Mouse (Mus musculus): Measurements from ENCODE around the gene Tsc1. TPM values are rescaled to one million over a fixed set of nuclear protein-coding genes. Genes with fewer than 3 reads are reported as not detected.
A peak's percentile ranks its signal among the peaks of the same experiment; 100 is the strongest.

Tsc1 gene
- polyA plus RNA-seq, 1 experiment from 2014 or later: 17.2 TPM

GRCm38 (mm10) chr2:28620522-28620921, 20.5 kb upstream of the Tsc1 start:
- no peak overlapping the region for H3K4me2 ChIP-seq (ENCODE audit: low read length)
- H3K4me3 ChIP-seq (ENCODE audit: low read depth, low read length): no peak overlapping the region
- 0 out of 2 replicates have a peak, but pooled peaks cover 3% of the 10 kb centered on the region for H3K4me1 ChIP-seq (replicated peaks; ENCODE audit: control insufficient read depth, insufficient read depth, low read length)
- H3K36me3 ChIP-seq (ENCODE audit: control insufficient read depth, insufficient read depth, low read length): no peaks in the 10 kb centered on the region
- WGBS: 72% methylated on average over 10 of the region's 10 CpGs
- no peaks in the 10 kb centered on the region for H3K9me3 ChIP-seq (ENCODE audit: control insufficient read depth, low read length)
- no peak overlapping the region for H3K9ac ChIP-seq (ENCODE audit: low read length)
- no peak overlapping the region for H3K27ac ChIP-seq (ENCODE audit: low read depth)
- ATAC-seq (replicated peaks; ENCODE audit: low FRiP score, low TSS enrichment, low read depth) (no peak), DNase-seq (ENCODE audit: low spot score) (no peak)
- peaks cover 17% of the 10 kb centered on the region for H3K27me3 ChIP-seq (replicated peaks; ENCODE audit: control insufficient read depth, insufficient read depth, low read length)

- Histone ChIP-seq H3K4me3 (ENCODE audit: low read depth, low read length) (no peak overlapping the region), H3K9me3 (ENCODE audit: control insufficient read depth, low read length) (no peaks in the 10 kb centered on the region), H3K27ac (ENCODE audit: low read depth) (no peak overlapping the region), H3K4me1 (replicated peaks; ENCODE audit: control insufficient read depth, insufficient read depth, low read length) (0 out of 2 replicates have a peak, but pooled peaks cover 3% of the 10 kb centered on the region), H3K36me3 (ENCODE audit: control insufficient read depth, insufficient read depth, low read length) (no peaks in the 10 kb centered on the region), H3K4me2 (ENCODE audit: low read length) (no peak overlapping the region), H3K27me3 (replicated peaks; ENCODE audit: control insufficient read depth, insufficient read depth, low read length) (peaks cover 17% of the 10 kb centered on the region), H3K9ac (ENCODE audit: low read length) (no peak overlapping the region)
- DNase-seq (ENCODE audit: low spot score) (no peak), ATAC-seq (replicated peaks; ENCODE audit: low FRiP score, low TSS enrichment, low read depth) (no peak)
- WGBS: 24% methylated on average over 2 of the region's 2 CpGs
Measured at GRCm38 (mm10) chr2:28621111-28621510, 19.9 kb upstream of the Tsc1 start.

GRCm38 (mm10) chr2:28621664-28622171, 19.3 kb upstream of the Tsc1 start, which contains the start of gene Gfi1b:
Gene Gfi1b, minus strand, starts transcription at chr2:28621982.
- ATAC-seq (replicated peaks; ENCODE audit: low FRiP score, low TSS enrichment, low read depth) (no peak), DNase-seq (ENCODE audit: low spot score) (peak; percentile 71)
- no peak within 1 kb of the TSS for H3K4me2 ChIP-seq (ENCODE audit: low read length)
- 0 out of 2 replicates have a peak, but pooled peaks cover 3% of the 10 kb centered on the region for H3K4me1 ChIP-seq (replicated peaks; ENCODE audit: control insufficient read depth, insufficient read depth, low read length)
- H3K9me3 ChIP-seq (ENCODE audit: control insufficient read depth, low read length): no peaks in the 10 kb centered on the region
- H3K27me3 ChIP-seq (replicated peaks; ENCODE audit: control insufficient read depth, insufficient read depth, low read length): peaks cover 17% of the 10 kb centered on the region
- H3K36me3 ChIP-seq (ENCODE audit: control insufficient read depth, insufficient read depth, low read length): no peaks in the 10 kb centered on the region
- WGBS: 7% methylated on average over 16 of the region's 16 CpGs
- H3K9ac ChIP-seq (ENCODE audit: low read length): no peak within 1 kb of the TSS
- no peak within 1 kb of the TSS for H3K27ac ChIP-seq (ENCODE audit: low read depth)
- no peak within 1 kb of the TSS for H3K4me3 ChIP-seq (ENCODE audit: low read depth, low read length)

GRCm38 (mm10) chr2:28622521-28623124, 18.4 kb upstream of the Tsc1 start:
- peaks cover 17% of the 10 kb centered on the region for H3K27me3 ChIP-seq (replicated peaks; ENCODE audit: control insufficient read depth, insufficient read depth, low read length)
- H3K27ac ChIP-seq (ENCODE audit: low read depth): no peak overlapping the region
- H3K4me3 ChIP-seq (ENCODE audit: low read depth, low read length): no peak overlapping the region
- no peak overlapping the region for H3K4me2 ChIP-seq (ENCODE audit: low read length)
- no peaks in the 10 kb centered on the region for H3K9me3 ChIP-seq (ENCODE audit: control insufficient read depth, low read length)
- H3K4me1 ChIP-seq (replicated peaks; ENCODE audit: control insufficient read depth, insufficient read depth, low read length): 0 out of 2 replicates have a peak, but pooled peaks cover 3% of the 10 kb centered on the region
- no peak for DNase-seq (ENCODE audit: low spot score)
- no peaks in the 10 kb centered on the region for H3K36me3 ChIP-seq (ENCODE audit: control insufficient read depth, insufficient read depth, low read length)
- WGBS: 22% methylated on average over 10 of the region's 10 CpGs
- no peak for ATAC-seq (replicated peaks; ENCODE audit: low FRiP score, low TSS enrichment, low read depth)
- H3K9ac ChIP-seq (ENCODE audit: low read length): no peak overlapping the region

GRCm38 (mm10) chr2:28624870-28625269, 16.2 kb upstream of the Tsc1 start:
- H3K36me3 ChIP-seq (ENCODE audit: control insufficient read depth, insufficient read depth, low read length): no peaks in the 10 kb centered on the region
- ATAC-seq (replicated peaks; ENCODE audit: low FRiP score, low TSS enrichment, low read depth): no peak
- H3K9ac ChIP-seq (ENCODE audit: low read length): no peak overlapping the region
- no peaks in the 10 kb centered on the region for H3K9me3 ChIP-seq (ENCODE audit: control insufficient read depth, low read length)
- no peak overlapping the region for H3K4me3 ChIP-seq (ENCODE audit: low read depth, low read length)
- H3K27ac ChIP-seq (ENCODE audit: low read depth): no peak overlapping the region
- WGBS: 87% methylated on average over 3 of the region's 3 CpGs
- H3K4me2 ChIP-seq (ENCODE audit: low read length): no peak overlapping the region
- H3K27me3 ChIP-seq (replicated peaks; ENCODE audit: control insufficient read depth, insufficient read depth, low read length): peaks cover 17% of the 10 kb centered on the region
- no peak for DNase-seq (ENCODE audit: low spot score)
- H3K4me1 ChIP-seq (replicated peaks; ENCODE audit: control insufficient read depth, insufficient read depth, low read length): peaks cover 7% of the 10 kb centered on the region; the same call in 1 of the 2 replicates

GRCm38 (mm10) chr2:28626038-28626437, 15.0 kb upstream of the Tsc1 start:
- DNase-seq (ENCODE audit: low spot score): no peak
- WGBS: 75% methylated on average over 3 of the region's 3 CpGs
- Histone ChIP-seq H3K27me3 (replicated peaks; ENCODE audit: control insufficient read depth, insufficient read depth, low read length) (peaks cover 11% of the 10 kb centered on the region), H3K27ac (ENCODE audit: low read depth) (no peak overlapping the region), H3K9me3 (ENCODE audit: control insufficient read depth, low read length) (no peaks in the 10 kb centered on the region), H3K4me3 (ENCODE audit: low read depth, low read length) (no peak overlapping the region), H3K4me1 (replicated peaks; ENCODE audit: control insufficient read depth, insufficient read depth, low read length) (peaks cover 7% of the 10 kb centered on the region; the same call in 1 of the 2 replicates), H3K9ac (ENCODE audit: low read length) (no peak overlapping the region), H3K36me3 (ENCODE audit: control insufficient read depth, insufficient read depth, low read length) (no peaks in the 10 kb centered on the region), H3K4me2 (ENCODE audit: low read length) (no peak overlapping the region)
- ATAC-seq (replicated peaks; ENCODE audit: low FRiP score, low TSS enrichment, low read depth): no peak

GRCm38 (mm10) chr2:28628053-28628452, 13.0 kb upstream of the Tsc1 start:
- Histone ChIP-seq H3K9me3 (ENCODE audit: control insufficient read depth, low read length) (no peaks in the 10 kb centered on the region), H3K4me3 (ENCODE audit: low read depth, low read length) (no peak overlapping the region), H3K4me1 (replicated peaks; ENCODE audit: control insufficient read depth, insufficient read depth, low read length) (peaks cover 4% of the 10 kb centered on the region; the same call in 1 of the 2 replicates), H3K9ac (ENCODE audit: low read length) (no peak overlapping the region), H3K36me3 (ENCODE audit: control insufficient read depth, insufficient read depth, low read length) (no peaks in the 10 kb centered on the region), H3K4me2 (ENCODE audit: low read length) (no peak overlapping the region), H3K27ac (ENCODE audit: low read depth) (no peak overlapping the region), H3K27me3 (replicated peaks; ENCODE audit: control insufficient read depth, insufficient read depth, low read length) (no peaks in the 10 kb centered on the region)
- WGBS: 49% methylated on average over 2 of the region's 2 CpGs
- no peak for ATAC-seq (replicated peaks; ENCODE audit: low FRiP score, low TSS enrichment, low read depth)
- DNase-seq (ENCODE audit: low spot score): no peak

- WGBS: 29% methylated on average over 4 of the region's 4 CpGs
- DNase-seq (ENCODE audit: low spot score) (no peak), ATAC-seq (replicated peaks; ENCODE audit: low FRiP score, low TSS enrichment, low read depth) (peak; percentile 84)
- no peak overlapping the region for H3K4me3 ChIP-seq (ENCODE audit: low read depth, low read length)
- 0 out of 2 replicates have a peak overlapping the region, but pooled peaks have one; percentile 27 for H3K27ac ChIP-seq (ENCODE audit: low read depth)
- H3K9me3 ChIP-seq (ENCODE audit: control insufficient read depth, low read length): no peaks in the 10 kb centered on the region
- H3K27me3 ChIP-seq (replicated peaks; ENCODE audit: control insufficient read depth, insufficient read depth, low read length): no peaks in the 10 kb centered on the region
- H3K36me3 ChIP-seq (ENCODE audit: control insufficient read depth, insufficient read depth, low read length): no peaks in the 10 kb centered on the region
- no peak overlapping the region for H3K4me2 ChIP-seq (ENCODE audit: low read length)
- H3K4me1 ChIP-seq (replicated peaks; ENCODE audit: control insufficient read depth, insufficient read depth, low read length): peaks cover 4% of the 10 kb centered on the region; the same call in 1 of the 2 replicates
- H3K9ac ChIP-seq (ENCODE audit: low read length): no peak overlapping the region
Measured at GRCm38 (mm10) chr2:28629911-28630381, 11.1 kb upstream of the Tsc1 start.

GRCm38 (mm10) chr2:28632626-28633025, 8.4 kb upstream of the Tsc1 start:
- no peak overlapping the region for H3K27ac ChIP-seq (ENCODE audit: low read depth)
- ATAC-seq (replicated peaks; ENCODE audit: low FRiP score, low TSS enrichment, low read depth): no peak
- peaks cover 4% of the 10 kb centered on the region; the same call in 1 of the 2 replicates for H3K4me1 ChIP-seq (replicated peaks; ENCODE audit: control insufficient read depth, insufficient read depth, low read length)
- H3K27me3 ChIP-seq (replicated peaks; ENCODE audit: control insufficient read depth, insufficient read depth, low read length): no peaks in the 10 kb centered on the region
- no peaks in the 10 kb centered on the region for H3K36me3 ChIP-seq (ENCODE audit: control insufficient read depth, insufficient read depth, low read length)
- DNase-seq (ENCODE audit: low spot score): no peak
- H3K4me2 ChIP-seq (ENCODE audit: low read length): no peak overlapping the region
- no peak overlapping the region for H3K9ac ChIP-seq (ENCODE audit: low read length)
- 67% methylated on average over 1 of the region's 1 CpGs for WGBS
- H3K4me3 ChIP-seq (ENCODE audit: low read depth, low read length): no peak overlapping the region
- no peaks in the 10 kb centered on the region for H3K9me3 ChIP-seq (ENCODE audit: control insufficient read depth, low read length)
